Mouse (Mus musculus) limb, embryonic 14.5 days (tissue): ENCODE results near the gene Trappc3l. TPM values are rescaled to one million over a fixed set of nuclear protein-coding genes. Genes with fewer than 3 reads are reported as not detected.
"Not testable (repeated sequence)": the region's sequence is repeated elsewhere in the genome, so short reads cannot be mapped to it uniquely, and the experiment has no call there.

Experiments used
- ATAC-seq: fragments of 200-750 bp; cut with Nextera tagmentation; 2 replicates; pipeline ENCODE4 v1.8.0; 2017; ENCODE audit warnings: low read depth, moderate number of reproducible peaks, moderate TSS enrichment; ENCODE audit not compliant: low FRiP score
- DNase-seq: peaks from one replicate; pipeline ENCODE4 v3.0.0-alpha.2; 2015; ENCODE audit warnings: low spot score
- H3K27ac ChIP-seq: fragments of 300-500 bp; sonication (generic); replicated peaks from 2 replicates; pipeline ENCODE4 v1.5.1; 2014; ENCODE audit warnings: low read depth, mild to moderate bottlenecking, low read length, moderate library complexity, mixed read lengths
- H3K27me3 ChIP-seq: fragments of 300-500 bp; sonication (generic); 2 replicates; pipeline ENCODE4 v1.6.1; 2014; ENCODE audit warnings: low read length, mixed read lengths; ENCODE audit not compliant: control insufficient read depth, insufficient read depth
- H3K36me3 ChIP-seq: fragments of 300-500 bp; sonication (generic); 2 replicates; pipeline ENCODE4 v1.6.1; 2014; ENCODE audit warnings: mild to moderate bottlenecking, low read length, moderate library complexity, mixed read lengths; ENCODE audit not compliant: control insufficient read depth, insufficient read depth
- H3K4me1 ChIP-seq: fragments of 300-500 bp; sonication (generic); 2 replicates; pipeline ENCODE4 v1.6.1; 2014; ENCODE audit warnings: antibody characterized with exemption, low read length, mixed read lengths; ENCODE audit not compliant: control insufficient read depth, insufficient read depth
- H3K4me2 ChIP-seq: fragments of 300-500 bp; sonication (generic); replicated peaks from 2 replicates; pipeline ENCODE4 v1.6.1; 2014; ENCODE audit warnings: low read depth, mild to moderate bottlenecking, low read length, moderate library complexity; ENCODE audit not compliant: severe bottlenecking
- H3K4me3 ChIP-seq: fragments of 300-500 bp; sonication (generic); replicated peaks from 2 replicates; pipeline ENCODE4 v1.5.1; 2014; ENCODE audit warnings: low read length
- H3K9ac ChIP-seq: fragments of 300-500 bp; sonication (generic); 2 replicates; pipeline ENCODE4 v1.6.1; 2014; ENCODE audit warnings: mild to moderate bottlenecking, low read depth, low read length, moderate library complexity; ENCODE audit not compliant: severe bottlenecking
- H3K9me3 ChIP-seq: fragments of 300-500 bp; sonication (generic); 2 replicates; pipeline ENCODE4 v1.6.1; 2016; ENCODE audit warnings: low read length; ENCODE audit not compliant: control insufficient read depth
- POLR2A ChIP-seq: fragments of 200-500 bp; IDR thresholded peaks from 2 replicates; pipeline ENCODE4 v1.8.0; 2012; ENCODE audit warnings: inconsistent platforms, mild to moderate bottlenecking, moderate library complexity, borderline replicate concordance; ENCODE audit not compliant: insufficient read depth, insufficient read length; ENCODE audit errors: extremely low read depth
- WGBS: fragments of 180-500 bp; shearing (Covaris S2); extraction: QIAGEN DNeasy Blood & Tissue Kit; methylation state at CpG from one replicate; pipeline ENCODE4 v1.1.7; 2014; 5-methylcytosine and 5-hydroxymethylcytosine counted together
- polyA plus RNA-seq, 2 experiments: library from polyadenylated mRNA; depleted of rRNA in 1 of 2; stranded (reverse) in 1 of 2; unstranded in 1 of 2; fragments of >200 nt; fragmentation: Nextera tagmentation in 1 of 2; extraction: Ambion mirVana in 1 of 2; gene quantifications; 2 replicates each; pipeline versions ENCODE4 v1.2.1 to v1.2.3; 2012 to 2014

The Trappc3l gene
- not detected in 2 replicates for polyA plus RNA-seq (2012; rRNA removed)
- not detected in 2 replicates for polyA plus RNA-seq (2014; fragmentation: Nextera tagmentation; extraction: Ambion mirVana)

DNA sequence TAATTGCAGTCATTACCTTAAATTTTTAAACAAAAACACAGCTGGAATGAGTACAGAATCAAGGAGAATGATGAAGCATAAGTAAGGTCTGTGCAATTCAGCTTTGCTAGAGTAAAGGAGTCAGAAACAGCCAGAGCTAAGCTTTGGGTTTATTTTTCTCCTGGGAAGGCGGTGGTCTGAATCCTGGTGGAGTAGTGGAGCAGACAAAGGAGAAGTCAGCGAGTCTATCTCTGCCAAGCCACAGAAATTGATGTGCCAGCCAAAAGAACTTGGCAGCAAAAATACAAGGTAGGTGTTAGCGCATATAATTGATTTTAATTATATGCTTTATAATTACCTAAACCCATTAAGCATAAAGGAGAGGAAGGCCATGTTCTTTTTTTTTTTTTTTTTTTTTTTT lies at the start of gene Trappc3l:
TSS of gene Trappc3l (plus strand) at position 197 of the 400 bp plus-strand sequence.
- 69% methylated on average over 3 of the region's 3 CpGs for whole genome bisulfite sequencing

DNA sequence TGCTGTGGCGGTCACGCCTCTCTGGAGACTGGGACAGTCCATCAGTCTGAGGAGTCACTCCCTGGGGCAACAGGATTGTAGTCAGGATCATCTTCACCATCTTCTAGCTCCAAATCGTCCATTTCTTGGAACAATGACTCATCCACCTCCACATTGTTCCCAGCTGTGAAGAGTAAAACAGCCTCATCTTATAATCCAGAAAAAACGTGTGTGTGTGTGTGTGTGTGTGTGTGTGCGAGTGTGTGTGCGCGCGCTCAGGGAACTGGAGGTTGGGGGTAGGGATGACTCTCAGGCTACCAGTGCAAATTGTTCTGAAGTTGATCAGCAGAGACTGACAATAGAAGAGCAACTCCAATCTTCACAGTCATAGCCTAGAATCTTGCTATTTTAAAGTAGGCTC lies 40.7 kb upstream of the Trappc3l start:
- DNase-seq, H3K4me2 ChIP-seq, H3K9ac ChIP-seq, ATAC-seq, H3K27ac ChIP-seq, H3K4me1 ChIP-seq, H3K27me3 ChIP-seq, H3K4me3 ChIP-seq, H3K9me3 ChIP-seq: not testable (repeated sequence)
- H3K36me3 ChIP-seq = peaks cover 71% of the 10 kb centered on the region
- 92% methylated on average over 6 of the region's 8 CpGs for WGBS

More for the DNA sequence above, at the start of gene Trappc3l:
- H3K27me3 ChIP-seq = no peaks in the 10 kb centered on the region
- no peak for TF ChIP-seq POLR2A
- no peaks in the 10 kb centered on the region for H3K9me3 ChIP-seq
- H3K27ac ChIP-seq = no peak within 1 kb of the TSS
- H3K4me3 ChIP-seq = no peak within 1 kb of the TSS
- no peaks in the 10 kb centered on the region for H3K36me3 ChIP-seq
- 0 out of 2 replicates have a peak, but pooled peaks cover 6% of the 10 kb centered on the region for H3K4me1 ChIP-seq
- 0 out of 2 replicates have a peak within 1 kb of the TSS, but pooled peaks have one; percentile 1 for H3K4me2 ChIP-seq
- DNase-seq = no peak
- H3K9ac ChIP-seq = no peak within 1 kb of the TSS
- ATAC-seq = no peak

DNA sequence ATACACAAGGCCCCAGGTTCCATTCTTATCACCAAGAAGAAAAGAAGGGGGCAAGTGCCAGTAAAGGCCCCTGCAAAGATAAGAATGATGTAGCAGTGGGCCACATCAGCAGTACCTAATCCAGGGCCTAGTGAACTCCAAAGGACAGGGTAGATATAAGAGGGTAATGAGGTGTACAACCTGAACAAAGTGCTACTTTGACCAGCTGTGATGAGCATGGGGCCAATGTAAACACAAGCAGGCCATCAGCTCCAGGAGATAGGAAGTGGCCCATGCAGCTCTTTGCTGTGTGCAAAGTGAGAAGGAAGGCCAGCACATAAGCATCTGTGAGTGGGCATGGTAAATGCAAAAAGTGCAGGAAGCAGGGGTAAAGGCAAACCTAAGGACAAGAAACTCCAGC lies 39.0 kb upstream of the Trappc3l start:
- H3K9me3 ChIP-seq = no peaks in the 10 kb centered on the region
- H3K4me2 ChIP-seq = no peak overlapping the region
- no peaks in the 10 kb centered on the region for H3K4me1 ChIP-seq
- peaks cover 69% of the 10 kb centered on the region for H3K36me3 ChIP-seq
- DNase-seq = no peak
- no peaks in the 10 kb centered on the region for H3K27me3 ChIP-seq
- H3K27ac ChIP-seq = no peak overlapping the region
- TF ChIP-seq POLR2A = no peak
- no peak overlapping the region for H3K9ac ChIP-seq
- no peak overlapping the region for H3K4me3 ChIP-seq
- ATAC-seq = no peak

DNA sequence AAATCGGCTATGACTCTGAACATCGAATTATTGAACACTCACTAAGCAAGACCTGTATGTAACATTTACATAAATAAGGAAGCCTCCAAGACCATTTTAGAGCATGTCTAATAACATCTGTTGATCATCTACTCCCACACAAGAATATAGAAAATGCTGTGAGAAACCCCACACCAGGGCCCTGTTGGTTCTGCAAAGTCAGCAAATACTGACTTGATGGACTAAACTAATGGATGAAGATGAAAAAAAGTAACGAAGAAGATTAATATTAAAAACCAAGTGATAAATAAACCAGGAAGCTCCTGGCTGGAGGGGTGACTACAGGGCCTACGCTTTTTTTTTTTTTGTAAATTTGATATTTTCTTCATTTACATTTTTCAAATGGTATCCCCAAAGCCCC lies 24.8 kb upstream of the Trappc3l start:
- Histone ChIP-seq H3K4me3 (no peak overlapping the region), H3K9ac (no peak overlapping the region), H3K4me1 (0 out of 2 replicates have a peak, but pooled peaks cover 2% of the 10 kb centered on the region), H3K27me3 (no peaks in the 10 kb centered on the region), H3K4me2 (no peak overlapping the region), H3K27ac (no peak overlapping the region), H3K9me3 (no peaks in the 10 kb centered on the region), H3K36me3 (peaks cover 16% of the 10 kb centered on the region)
- WGBS = 94% methylated on average over 4 of the region's 4 CpGs
- no peak for TF ChIP-seq POLR2A
- no peak for DNase-seq
- no peak for ATAC-seq

DNA sequence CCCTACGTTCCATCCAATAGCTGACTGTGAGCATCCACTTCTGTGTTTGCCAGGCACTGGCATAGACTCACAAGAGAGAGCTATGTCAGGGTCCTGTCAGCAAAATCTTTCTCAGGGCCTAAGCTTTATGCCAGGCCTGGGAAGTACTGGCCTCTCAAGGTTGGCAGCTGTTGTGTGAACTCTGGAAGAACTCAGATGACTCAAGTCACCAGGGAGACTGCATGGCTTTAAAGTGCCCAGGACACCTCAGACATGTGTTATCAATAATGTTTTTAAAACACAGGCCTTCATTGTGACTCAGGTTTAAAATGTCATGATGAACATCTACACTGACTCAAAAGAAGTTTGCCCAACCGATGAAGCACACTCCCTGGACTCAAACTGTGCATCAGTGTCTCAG lies 24.2 kb upstream of the Trappc3l start:
- no peak overlapping the region for H3K4me3 ChIP-seq
- TF ChIP-seq POLR2A = no peak
- WGBS = 82% methylated on average over 2 of the region's 2 CpGs
- peaks cover 16% of the 10 kb centered on the region for H3K36me3 ChIP-seq
- ATAC-seq (no peak), DNase-seq (no peak)
- no peaks in the 10 kb centered on the region for H3K9me3 ChIP-seq
- no peak overlapping the region for H3K4me2 ChIP-seq
- no peaks in the 10 kb centered on the region for H3K27me3 ChIP-seq
- no peak overlapping the region for H3K9ac ChIP-seq
- H3K4me1 ChIP-seq = peaks cover 8% of the 10 kb centered on the region
- H3K27ac ChIP-seq = no peak overlapping the region

DNA sequence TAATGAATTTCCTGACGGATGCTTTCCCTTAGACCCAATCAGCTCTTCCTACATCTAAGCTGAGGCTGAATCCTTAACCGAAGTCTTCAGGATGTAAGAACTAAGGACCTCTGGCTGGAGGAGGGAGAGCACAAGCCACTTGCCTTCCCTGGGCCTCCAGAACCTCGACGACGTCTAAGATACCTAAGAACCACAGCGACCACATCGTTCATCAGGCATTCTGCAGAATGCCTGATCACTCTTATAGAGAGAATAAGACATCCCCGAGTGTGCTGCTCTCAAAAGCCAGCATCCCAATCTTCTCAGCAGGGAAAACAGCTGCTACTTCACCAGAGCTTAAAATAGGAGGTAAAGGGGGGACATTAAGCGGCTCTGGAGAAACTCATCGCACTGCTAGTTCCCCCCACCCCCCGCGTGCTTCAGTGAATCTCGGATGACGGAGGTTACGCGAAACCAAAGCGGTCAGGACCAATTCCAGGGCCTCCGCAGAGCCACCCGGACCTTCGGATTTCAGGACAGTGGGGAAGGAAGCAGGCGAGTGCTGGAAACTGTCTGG lies 18.6 kb upstream of the Trappc3l start:
- Histone ChIP-seq H3K4me2 (peak overlapping the region; percentile 74), H3K27me3 (no peaks in the 10 kb centered on the region), H3K9me3 (no peaks in the 10 kb centered on the region), H3K4me3 (peak overlapping the region; percentile 84), H3K36me3 (0 out of 2 replicates have a peak, but pooled peaks cover 4% of the 10 kb centered on the region), H3K27ac (peak overlapping the region; percentile 94), H3K9ac (peak overlapping the region; percentile 92), H3K4me1 (peaks cover 14% of the 10 kb centered on the region)
- peak; percentile 21 for DNase-seq
- TF ChIP-seq POLR2A = no peak
- no peak for ATAC-seq
- WGBS = under 1% methylated on average over 21 of the region's 21 CpGs
